Mouse (Mus musculus): Measurements from ENCODE around the gene Ctnnbip1. TPM values are rescaled to one million over a fixed set of nuclear protein-coding genes. Genes with fewer than 3 reads are reported as not detected.
A peak's percentile ranks its signal among the peaks of the same experiment; 100 is the strongest.

The Ctnnbip1 gene
- total RNA-seq, 1 experiment from 2014 or later, result 39.4 TPM

GRCm38 (mm10) chr4:149561986-149562904 lies 44.2 kb downstream of the Ctnnbip1 start:
- DNase-seq, result peak; percentile 29

- DNase-seq, result no peak
These were observed 44.9 kb downstream of the Ctnnbip1 start for GRCm38 (mm10) chr4:149562905-149563347.

GRCm38 (mm10) chr4:149563941-149564361 lies 45.9 kb downstream of the Ctnnbip1 start:
- no peak for DNase-seq

- DNase-seq, result peak; percentile 76
These were observed 46.7 kb downstream of the Ctnnbip1 start for GRCm38 (mm10) chr4:149564452-149565407.

- peak; percentile 68 for DNase-seq
These were observed 49.5 kb downstream of the Ctnnbip1 start for GRCm38 (mm10) chr4:149567432-149568026.

- no peak for DNase-seq
These were observed 50.6 kb downstream of the Ctnnbip1 start for GRCm38 (mm10) chr4:149568622-149569021.

GRCm38 (mm10) chr4:149569781-149570497 lies 51.9 kb downstream of the Ctnnbip1 start:
- no peak for DNase-seq

- no peak for DNase-seq
These were observed 52.4 kb downstream of the Ctnnbip1 start for GRCm38 (mm10) chr4:149570498-149570863.

GRCm38 (mm10) chr4:149571209-149571608 lies 53.2 kb downstream of the Ctnnbip1 start:
- DNase-seq, result no peak

- peak; percentile 41 for DNase-seq
These were observed 53.7 kb downstream of the Ctnnbip1 start for GRCm38 (mm10) chr4:149571651-149572149.

- DNase-seq, result no peak
These were observed 54.4 kb downstream of the Ctnnbip1 start for GRCm38 (mm10) chr4:149572446-149572845.

- DNase-seq, result no peak
These were observed 54.8 kb downstream of the Ctnnbip1 start for GRCm38 (mm10) chr4:149572851-149573250.

- DNase-seq, result peak; percentile 42
These were observed 56.4 kb downstream of the Ctnnbip1 start for GRCm38 (mm10) chr4:149574391-149574821.

- DNase-seq, result no peak
These were observed 58.0 kb downstream of the Ctnnbip1 start for GRCm38 (mm10) chr4:149576061-149576460.

GRCm38 (mm10) chr4:149576993-149577548 lies 59.0 kb downstream of the Ctnnbip1 start:
- no peak for DNase-seq

- no peak for DNase-seq
These were observed 60.1 kb downstream of the Ctnnbip1 start for GRCm38 (mm10) chr4:149578085-149578681.

- no peak for DNase-seq
These were observed 60.8 kb downstream of the Ctnnbip1 start for GRCm38 (mm10) chr4:149578831-149579230.

- DNase-seq, result no peak
These were observed 67.2 kb downstream of the Ctnnbip1 start for GRCm38 (mm10) chr4:149585236-149585635.

- DNase-seq, result peak; percentile 75
These were observed 68.2 kb downstream of the Ctnnbip1 start, which contains the start of gene Clstn1 for GRCm38 (mm10) chr4:149586044-149586782. Clstn1 (plus strand) TSS chr4:149586468.
